Mouse (Mus musculus): ENCODE data around the gene Tbc1d22b.

DNA sequence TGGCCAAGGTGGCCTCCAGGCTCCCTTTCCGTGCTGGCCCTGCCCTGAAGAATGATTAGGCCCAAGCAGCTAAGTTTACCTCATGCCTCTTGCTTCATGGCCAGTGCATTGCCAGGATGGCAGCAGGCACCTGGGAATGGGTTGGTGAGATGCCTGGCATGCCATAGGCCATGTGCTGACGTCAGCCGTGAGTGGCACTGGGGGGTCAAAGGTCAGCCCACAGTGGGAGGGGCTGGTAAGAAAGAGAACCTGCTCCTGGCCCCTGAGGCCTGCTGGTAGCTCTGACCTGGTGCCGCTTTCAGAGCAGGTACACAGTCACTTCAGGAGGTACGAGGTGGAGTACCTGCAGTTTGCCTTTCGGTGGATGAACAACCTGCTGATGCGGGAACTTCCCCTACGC is 50.0 kb downstream of the Tbc1d22b start:
- TF ChIP-seq CTCF (IDR thresholded peaks at IDR 0.05; ENCODE audit: borderline replicate concordance, control insufficient read depth, extremely low read depth, insufficient read depth, low read length, poor library complexity) (no peak), POLR2A (IDR thresholded peaks at IDR 0.05; ENCODE audit: control insufficient read depth, extremely low read depth, insufficient read depth, low read length, poor library complexity) (no peak)

All from thymus, adult 2 months (tissue).